Mouse (Mus musculus): ENCODE measurements around the gene Gm973. TPM values are rescaled to one million over a fixed set of nuclear protein-coding genes. Genes with fewer than 3 reads are reported as not detected.

Gene Gm973
- polyA plus RNA-seq, 1 experiment from 2014 or later: 0.99 TPM

DNA sequence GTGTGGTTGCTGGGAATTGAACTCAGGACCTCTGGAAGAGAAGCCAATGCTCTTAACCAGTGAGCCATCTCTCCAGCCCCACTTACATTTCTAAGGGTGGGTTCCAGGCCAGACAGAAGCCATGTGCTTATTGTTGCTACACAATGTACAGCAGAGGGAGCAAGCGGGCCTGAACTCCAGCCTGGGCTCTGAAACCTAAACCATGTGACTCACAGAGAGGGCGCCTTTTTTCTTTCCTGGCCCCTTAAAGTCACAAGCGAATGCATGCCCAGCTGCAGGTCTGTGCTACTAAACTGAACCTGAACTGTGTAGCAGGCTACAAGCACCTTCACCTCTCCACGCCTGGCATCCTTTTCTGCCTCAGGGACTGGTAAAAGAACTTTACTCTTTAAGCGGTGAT, 92.9 kb downstream of the Gm973 start:
- H3K4me1 ChIP-seq (replicated peaks; ENCODE audit: control insufficient read depth, insufficient read depth, low read length): 0 out of 2 replicates have a peak, but pooled peaks cover 1% of the 10 kb centered on the region
- no peak overlapping the region for H3K27ac ChIP-seq (ENCODE audit: low read depth, low read length)
- H3K36me3 ChIP-seq (ENCODE audit: control insufficient read depth, insufficient read depth, low read length): no peaks in the 10 kb centered on the region
- H3K9ac ChIP-seq (ENCODE audit: low read length): no peak overlapping the region
- DNase-seq (ENCODE audit: low spot score) (no peak), ATAC-seq (replicated peaks; ENCODE audit: low FRiP score) (no peak)
- no peak overlapping the region for H3K4me3 ChIP-seq (ENCODE audit: low read depth, low read length)
- 65% methylated on average over 5 of the region's 5 CpGs for WGBS
- no peaks in the 10 kb centered on the region for H3K9me3 ChIP-seq (ENCODE audit: control insufficient read depth, low read length)
- H3K4me2 ChIP-seq (ENCODE audit: low read depth, low read length, severe bottlenecking): no peak overlapping the region
- no peaks in the 10 kb centered on the region for H3K27me3 ChIP-seq (ENCODE audit: control insufficient read depth, insufficient read depth, low read length)

DNA sequence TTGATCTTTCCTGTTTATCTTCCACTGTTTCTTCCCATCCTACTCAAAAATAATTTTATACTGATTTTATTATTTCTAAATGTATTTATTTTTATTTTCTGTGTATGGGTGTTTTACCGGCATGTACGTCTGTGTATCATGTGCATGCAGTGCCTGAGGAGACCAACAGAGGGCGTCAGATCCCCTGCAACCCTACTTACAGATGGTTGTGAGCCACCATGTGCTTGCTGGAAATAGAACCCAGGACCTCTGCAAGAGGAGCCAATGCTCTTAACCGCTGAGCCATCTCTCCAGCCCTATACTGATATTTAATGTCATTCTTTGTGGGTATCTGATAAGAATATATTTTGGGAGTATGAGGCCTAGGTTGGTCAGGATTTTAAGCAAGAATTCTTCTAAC, 93.4 kb downstream of the Gm973 start:
- H3K36me3 ChIP-seq (ENCODE audit: control insufficient read depth, insufficient read depth, low read length): no peaks in the 10 kb centered on the region
- H3K9ac ChIP-seq (ENCODE audit: low read length): no peak overlapping the region
- no peaks in the 10 kb centered on the region for H3K9me3 ChIP-seq (ENCODE audit: control insufficient read depth, low read length)
- DNase-seq (ENCODE audit: low spot score): no peak
- H3K4me2 ChIP-seq (ENCODE audit: low read depth, low read length, severe bottlenecking): no peak overlapping the region
- no peak overlapping the region for H3K4me3 ChIP-seq (ENCODE audit: low read depth, low read length)
- H3K27me3 ChIP-seq (ENCODE audit: control insufficient read depth, insufficient read depth, low read length): no peaks in the 10 kb centered on the region
- H3K4me1 ChIP-seq (replicated peaks; ENCODE audit: control insufficient read depth, insufficient read depth, low read length): no peaks in the 10 kb centered on the region
- no peak overlapping the region for H3K27ac ChIP-seq (ENCODE audit: low read depth, low read length)
- 80% methylated on average over 4 of the region's 4 CpGs for WGBS
- ATAC-seq (replicated peaks; ENCODE audit: low FRiP score): no peak

DNA sequence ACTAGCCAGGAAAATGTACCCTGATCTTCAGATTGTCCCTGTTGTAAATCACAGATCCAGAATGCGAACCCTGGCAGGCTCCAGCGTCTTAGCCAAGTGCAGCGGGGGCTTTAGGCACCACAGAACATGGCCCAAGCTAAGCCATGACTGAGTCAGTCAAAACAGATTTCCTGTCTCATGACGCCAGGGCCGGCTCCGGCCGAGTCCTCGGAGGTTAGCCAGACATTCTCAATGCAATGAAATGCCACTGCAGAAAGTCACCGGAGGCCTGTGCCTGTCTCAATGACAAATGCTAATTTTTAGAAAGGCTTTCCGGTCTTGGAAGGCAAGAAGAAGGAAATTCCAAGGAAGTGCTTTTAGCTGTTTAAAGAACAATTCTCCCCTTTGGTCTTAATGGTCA, 93.8 kb downstream of the Gm973 start:
- no peaks in the 10 kb centered on the region for H3K36me3 ChIP-seq (ENCODE audit: control insufficient read depth, insufficient read depth, low read length)
- H3K4me1 ChIP-seq (replicated peaks; ENCODE audit: control insufficient read depth, insufficient read depth, low read length): no peaks in the 10 kb centered on the region
- no peaks in the 10 kb centered on the region for H3K9me3 ChIP-seq (ENCODE audit: control insufficient read depth, low read length)
- no peak overlapping the region for H3K4me2 ChIP-seq (ENCODE audit: low read depth, low read length, severe bottlenecking)
- DNase-seq (ENCODE audit: low spot score) (no peak), ATAC-seq (replicated peaks; ENCODE audit: low FRiP score) (no peak)
- no peak overlapping the region for H3K27ac ChIP-seq (ENCODE audit: low read depth, low read length)
- no peak overlapping the region for H3K9ac ChIP-seq (ENCODE audit: low read length)
- H3K4me3 ChIP-seq (ENCODE audit: low read depth, low read length): no peak overlapping the region
- H3K27me3 ChIP-seq (ENCODE audit: control insufficient read depth, insufficient read depth, low read length): no peaks in the 10 kb centered on the region
- 88% methylated on average over 10 of the region's 10 CpGs for WGBS

DNA sequence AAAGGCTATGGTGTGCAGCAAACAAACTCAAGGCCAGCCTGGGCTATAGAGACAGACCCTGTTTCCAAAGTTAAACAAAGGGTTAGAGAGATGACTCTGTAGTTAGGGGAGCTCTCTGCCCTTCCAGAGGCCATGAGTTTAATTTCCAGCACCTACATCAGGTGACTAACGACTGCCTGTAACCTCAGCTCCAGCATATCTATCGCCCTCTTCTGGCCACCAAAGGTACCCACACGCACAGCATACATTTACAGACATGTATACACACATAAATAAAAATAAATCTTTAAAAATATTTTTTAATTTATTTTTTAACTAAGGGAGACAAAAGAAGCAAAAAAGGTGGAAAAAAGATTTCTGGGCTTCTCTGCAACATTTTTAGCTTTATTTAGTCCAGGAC, 94.9 kb downstream of the Gm973 start:
- no peaks in the 10 kb centered on the region for H3K27me3 ChIP-seq (ENCODE audit: control insufficient read depth, insufficient read depth, low read length)
- no peak for DNase-seq (ENCODE audit: low spot score)
- WGBS: 93% methylated on average over 3 of the region's 3 CpGs
- H3K9me3 ChIP-seq (ENCODE audit: control insufficient read depth, low read length): no peaks in the 10 kb centered on the region
- H3K9ac ChIP-seq (ENCODE audit: low read length): no peak overlapping the region
- no peaks in the 10 kb centered on the region for H3K36me3 ChIP-seq (ENCODE audit: control insufficient read depth, insufficient read depth, low read length)
- no peak for ATAC-seq (replicated peaks; ENCODE audit: low FRiP score)
- H3K4me3 ChIP-seq (ENCODE audit: low read depth, low read length): no peak overlapping the region
- H3K27ac ChIP-seq (ENCODE audit: low read depth, low read length): no peak overlapping the region
- H3K4me2 ChIP-seq (ENCODE audit: low read depth, low read length, severe bottlenecking): no peak overlapping the region
- H3K4me1 ChIP-seq (replicated peaks; ENCODE audit: control insufficient read depth, insufficient read depth, low read length): no peaks in the 10 kb centered on the region

DNA sequence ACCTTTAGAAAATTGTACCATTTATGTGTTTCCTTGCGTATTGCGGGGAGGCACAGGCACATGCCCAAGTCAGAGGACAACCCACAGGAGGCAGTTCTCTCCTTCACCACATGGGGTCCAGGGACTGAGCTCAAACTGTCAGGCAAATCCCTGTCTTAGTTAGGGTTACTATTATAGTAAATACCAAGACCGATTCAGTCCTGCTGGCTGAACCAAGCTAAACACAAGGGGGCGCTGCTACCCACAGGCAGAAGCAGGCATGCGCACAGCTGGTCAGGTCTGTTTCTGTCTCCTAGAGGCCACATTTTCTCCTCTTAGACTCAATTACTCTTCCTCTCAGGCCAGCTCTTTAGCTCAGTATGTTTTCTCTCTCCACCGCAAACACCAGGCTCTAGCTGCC, 97.7 kb downstream of the Gm973 start:
- DNase-seq (ENCODE audit: low spot score) (peak; percentile 80), ATAC-seq (replicated peaks; ENCODE audit: low FRiP score) (no peak)
- WGBS: 42% methylated on average over 6 of the region's 6 CpGs

DNA sequence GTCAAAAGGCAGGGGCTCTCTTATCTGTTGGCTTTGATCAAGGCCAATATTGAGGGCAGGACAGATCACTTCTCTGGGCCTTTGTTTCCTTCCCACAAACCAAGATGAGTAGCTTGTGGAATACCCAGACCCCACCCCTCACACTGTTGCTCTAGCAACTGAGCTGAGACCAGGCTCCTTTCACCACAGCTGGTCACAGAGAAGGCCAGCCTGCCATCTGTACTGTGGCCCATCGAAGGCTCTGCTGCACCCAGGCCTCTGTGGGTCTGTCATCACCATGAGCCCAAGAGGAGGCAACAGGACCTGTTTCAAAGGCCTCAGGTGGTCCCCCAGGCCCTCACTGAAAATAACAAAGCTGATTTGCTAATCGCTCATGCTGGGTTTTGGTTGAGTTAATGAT, 99.0 kb downstream of the Gm973 start:
- no peak overlapping the region for H3K27ac ChIP-seq (ENCODE audit: low read depth, low read length)
- no peak overlapping the region for H3K9ac ChIP-seq (ENCODE audit: low read length)
- ATAC-seq (replicated peaks; ENCODE audit: low FRiP score) (no peak), DNase-seq (ENCODE audit: low spot score) (no peak)
- no peaks in the 10 kb centered on the region for H3K4me1 ChIP-seq (replicated peaks; ENCODE audit: control insufficient read depth, insufficient read depth, low read length)
- H3K4me2 ChIP-seq (ENCODE audit: low read depth, low read length, severe bottlenecking): no peak overlapping the region
- H3K9me3 ChIP-seq (ENCODE audit: control insufficient read depth, low read length): no peaks in the 10 kb centered on the region
- H3K4me3 ChIP-seq (ENCODE audit: low read depth, low read length): no peak overlapping the region
- 86% methylated on average over 2 of the region's 2 CpGs for WGBS
- no peaks in the 10 kb centered on the region for H3K27me3 ChIP-seq (ENCODE audit: control insufficient read depth, insufficient read depth, low read length)
- no peaks in the 10 kb centered on the region for H3K36me3 ChIP-seq (ENCODE audit: control insufficient read depth, insufficient read depth, low read length)

More for the DNA sequence above, 97.7 kb downstream of the Gm973 start:
- H3K4me1 ChIP-seq (replicated peaks; ENCODE audit: control insufficient read depth, insufficient read depth, low read length): no peaks in the 10 kb centered on the region
- no peak overlapping the region for H3K27ac ChIP-seq (ENCODE audit: low read depth, low read length)
- no peaks in the 10 kb centered on the region for H3K27me3 ChIP-seq (ENCODE audit: control insufficient read depth, insufficient read depth, low read length)
- no peak overlapping the region for H3K4me2 ChIP-seq (ENCODE audit: low read depth, low read length, severe bottlenecking)
- no peaks in the 10 kb centered on the region for H3K36me3 ChIP-seq (ENCODE audit: control insufficient read depth, insufficient read depth, low read length)
- no peak overlapping the region for H3K4me3 ChIP-seq (ENCODE audit: low read depth, low read length)
- H3K9ac ChIP-seq (ENCODE audit: low read length): no peak overlapping the region
- H3K9me3 ChIP-seq (ENCODE audit: control insufficient read depth, low read length): no peaks in the 10 kb centered on the region

DNA sequence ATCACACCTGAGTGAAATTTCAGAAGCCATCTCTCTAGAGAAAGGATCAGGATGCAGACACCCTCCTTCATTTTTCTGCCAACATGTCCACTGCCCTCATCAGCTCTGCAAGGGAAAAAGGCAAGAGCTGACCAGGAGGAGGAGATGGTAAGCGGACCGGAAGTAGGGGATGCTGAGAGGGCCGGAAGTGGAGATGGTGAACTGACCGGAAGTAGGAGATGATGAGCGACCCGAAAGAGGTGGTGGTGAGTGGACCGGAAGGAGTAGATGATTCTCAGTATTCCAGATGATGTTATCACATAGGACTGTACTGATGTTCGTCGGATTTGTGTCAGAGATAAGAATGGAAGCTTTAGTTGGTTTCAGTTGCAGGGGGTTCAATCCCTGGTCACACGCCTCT, 103.1 kb downstream of the Gm973 start:
- WGBS: 89% methylated on average over 10 of the region's 10 CpGs
- no peaks in the 10 kb centered on the region for H3K9me3 ChIP-seq (ENCODE audit: control insufficient read depth, low read length)
- H3K27ac ChIP-seq (ENCODE audit: low read depth, low read length): no peak overlapping the region
- H3K9ac ChIP-seq (ENCODE audit: low read length): no peak overlapping the region
- no peaks in the 10 kb centered on the region for H3K36me3 ChIP-seq (ENCODE audit: control insufficient read depth, insufficient read depth, low read length)
- ATAC-seq (replicated peaks; ENCODE audit: low FRiP score) (no peak), DNase-seq (ENCODE audit: low spot score) (no peak)
- no peak overlapping the region for H3K4me3 ChIP-seq (ENCODE audit: low read depth, low read length)
- H3K4me2 ChIP-seq (ENCODE audit: low read depth, low read length, severe bottlenecking): no peak overlapping the region
- no peaks in the 10 kb centered on the region for H3K27me3 ChIP-seq (ENCODE audit: control insufficient read depth, insufficient read depth, low read length)
- no peaks in the 10 kb centered on the region for H3K4me1 ChIP-seq (replicated peaks; ENCODE audit: control insufficient read depth, insufficient read depth, low read length)

DNA sequence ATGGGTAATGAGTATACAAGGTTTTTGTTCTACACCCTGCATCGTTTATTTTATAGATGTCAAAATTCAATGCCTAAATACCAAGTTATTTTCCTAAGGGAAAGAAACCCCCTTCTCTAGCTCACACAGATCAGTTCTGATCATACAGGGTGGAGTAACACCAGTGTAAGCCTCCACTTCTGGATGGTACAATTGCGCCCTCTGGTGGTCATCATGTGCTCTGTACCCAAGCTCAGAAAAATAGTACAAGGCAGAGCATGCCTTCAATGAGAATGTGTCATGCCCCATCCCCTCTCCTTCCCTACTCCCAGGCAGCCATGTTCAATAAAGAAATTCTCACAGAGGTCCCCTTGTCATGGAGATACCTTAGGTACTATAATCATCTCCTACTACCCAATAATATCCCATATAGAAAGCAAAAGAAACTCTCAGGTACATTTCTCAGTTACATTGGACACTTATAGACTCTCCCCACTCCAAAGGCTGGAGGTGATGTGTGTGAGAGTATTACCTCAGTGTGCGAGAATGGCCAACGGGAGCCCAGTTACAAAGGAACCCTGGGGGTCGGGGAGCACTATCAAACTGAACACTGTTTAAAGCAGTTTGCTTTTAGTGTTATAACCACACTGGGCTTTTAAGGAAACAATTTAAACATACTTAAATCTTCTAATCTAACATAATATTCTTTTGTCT, 107.4 kb downstream of the Gm973 start:
- DNase-seq (ENCODE audit: low spot score) (peak; percentile 85), ATAC-seq (replicated peaks; ENCODE audit: low FRiP score) (peak; percentile 82)
- Histone ChIP-seq H3K9me3 (ENCODE audit: control insufficient read depth, low read length) (no peaks in the 10 kb centered on the region), H3K27me3 (ENCODE audit: control insufficient read depth, insufficient read depth, low read length) (no peaks in the 10 kb centered on the region), H3K4me1 (replicated peaks; ENCODE audit: control insufficient read depth, insufficient read depth, low read length) (no peaks in the 10 kb centered on the region), H3K4me2 (ENCODE audit: low read depth, low read length, severe bottlenecking) (no peak overlapping the region), H3K36me3 (ENCODE audit: control insufficient read depth, insufficient read depth, low read length) (no peaks in the 10 kb centered on the region), H3K9ac (ENCODE audit: low read length) (no peak overlapping the region; the same call in 1 of the 2 replicates), H3K27ac (ENCODE audit: low read depth, low read length) (no peak overlapping the region), H3K4me3 (ENCODE audit: low read depth, low read length) (no peak overlapping the region)
- 31% methylated on average over 5 of the region's 5 CpGs for WGBS

DNA sequence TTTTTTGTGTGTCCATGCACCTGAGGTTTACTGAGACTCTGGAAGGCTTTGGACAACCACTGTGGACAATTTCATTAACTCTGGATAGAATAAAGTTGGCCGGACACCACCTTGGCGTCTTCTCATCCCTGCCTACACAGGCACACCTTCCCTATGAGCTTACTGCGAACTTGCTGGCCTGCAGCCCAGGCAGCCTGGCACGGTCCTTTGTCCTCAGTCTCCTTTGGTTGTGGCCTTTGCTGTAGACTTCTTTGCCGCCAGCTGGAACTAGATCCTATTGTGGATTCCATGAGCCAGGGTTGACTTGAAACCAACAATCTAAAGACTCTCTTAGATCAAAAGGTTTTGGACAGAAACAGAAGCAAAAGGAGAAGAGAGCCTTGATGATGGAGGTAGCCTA, 109.3 kb downstream of the Gm973 start:
- DNase-seq (ENCODE audit: low spot score) (no peak), ATAC-seq (replicated peaks; ENCODE audit: low FRiP score) (no peak)
- 85% methylated on average over 5 of the region's 5 CpGs for WGBS
- Histone ChIP-seq H3K9me3 (ENCODE audit: control insufficient read depth, low read length) (no peaks in the 10 kb centered on the region), H3K9ac (ENCODE audit: low read length) (no peak overlapping the region), H3K27ac (ENCODE audit: low read depth, low read length) (no peak overlapping the region), H3K4me1 (replicated peaks; ENCODE audit: control insufficient read depth, insufficient read depth, low read length) (no peaks in the 10 kb centered on the region), H3K27me3 (ENCODE audit: control insufficient read depth, insufficient read depth, low read length) (no peaks in the 10 kb centered on the region), H3K4me2 (ENCODE audit: low read depth, low read length, severe bottlenecking) (no peak overlapping the region), H3K36me3 (ENCODE audit: control insufficient read depth, insufficient read depth, low read length) (no peaks in the 10 kb centered on the region), H3K4me3 (ENCODE audit: low read depth, low read length) (no peak overlapping the region)

Data from forebrain, embryonic 11.5 days (tissue).